8 mouse cellular contexts compared by ENCODE assay signal in genomic region chr6:86823824-86824223, GRCm38 (mm10). TPM values are rescaled to one million over a fixed set of nuclear protein-coding genes. Genes with fewer than 3 reads are reported as not detected.
DNase-seq lines count a peak whose midpoint lies in the region; ATAC-seq lines count a peak whose summit lies in the region.

No protein-coding gene starts in this region.

- intact Hi-C loops in heart, postnatal 10 days (cut with DNase I): no loop called here

- ATAC-seq in cerebellum, adult (ENCODE audit: insufficient number of reproducible peaks, low FRiP score, low TSS enrichment): no peak

- DNase-seq in cerebellum, adult 18-20 months: peak; percentile 38 to 41
- peak; percentile 31 for DNase-seq in adrenal gland, adult 8-10 months
- DNase-seq in heart, postnatal 10 days: peak; percentile 60 to 62
- DNase-seq in lung, postnatal 10 days: peak; percentile 68
- DNase-seq in natural killer cell, adult 2 months (ENCODE audit: low spot score in 2 of 2): no peak
- no peak for DNase-seq in frontal cortex, postnatal 14 days (ENCODE audit: low spot score in 2 of 2)
- no peak for DNase-seq in spleen, postnatal 36 days (ENCODE audit: low spot score in 2 of 2)

RNA-seq across cellular contexts. Expression of gene Aak1, which starts 25.5 kb away (rescaled TPM):
- total RNA-seq in adrenal gland, adult 8-10 months (2022): 100 to 1,000 TPM; 129 to 147 (median 132) TPM
- total RNA-seq in heart, postnatal 10 days (2021): 100 to 1,000 TPM in 1 of 2 experiments, 10 to 100 TPM in 1; 95.7 to 103 TPM

RNA-seq across cellular contexts. Expression of gene Anxa4, which starts 30.4 kb away (rescaled TPM):
- total RNA-seq in adrenal gland, adult 8-10 months (2022): 100 to 1,000 TPM in 1 of 4 experiments, 10 to 100 TPM in 3; 77.0 to 102 (median 86.9) TPM
- total RNA-seq in heart, postnatal 10 days (2021): 10 to 100 TPM; 38.5 to 39.6 TPM

Comparison
In these comparisons a context has a peak if more than half of its experiments do, and no peak if none do; other contexts are left out.
1. DNase-seq: peak in cerebellum, adult 18-20 months (2 of 2), adrenal gland, adult 8-10 months (single experiment), heart, postnatal 10 days (2 of 2) and lung, postnatal 10 days (single experiment); none in natural killer cell, adult 2 months (0 of 2), frontal cortex, postnatal 14 days (0 of 2) and spleen, postnatal 36 days (0 of 2).